Mouse (Mus musculus): Measurements from ENCODE around the gene Pxmp2.

Gene Pxmp2

GRCm38 (mm10) chr5:110230780-110231461, 55.1 kb downstream of the Pxmp2 start, which contains the start of gene Ankle2:
TSS of gene Ankle2 (plus strand) at chr5:110231004.
- peak; percentile 82 to 91 for DNase-seq (ENCODE audit: low spot score in 2 of 2)

- DNase-seq (ENCODE audit: low spot score in 2 of 2), result no peak
Observed at GRCm38 (mm10) chr5:110230401-110230779, 55.6 kb downstream of the Pxmp2 start.

GRCm38 (mm10) chr5:110227336-110227883, 58.6 kb downstream of the Pxmp2 start:
- DNase-seq (ENCODE audit: low spot score in 2 of 2), result no peak

- no peak for DNase-seq (ENCODE audit: low spot score in 2 of 2)
Observed at GRCm38 (mm10) chr5:110225056-110225455, 60.9 kb downstream of the Pxmp2 start.
